Mouse (Mus musculus): ENCODE measurements at regions not wholly inside any gene's neighbourhood (a gene's known extent, or its start where the extent isn't known, plus 50 kb on each side); places are given as distances from the start of the nearest gene placed in this dataset.

- no peak overlapping the region for H3K4me2 ChIP-seq (replicated peaks)
- H3K4me3 ChIP-seq, result no peak overlapping the region
- no peaks in the 10 kb centered on the region for H3K9me3 ChIP-seq
- no peaks in the 10 kb centered on the region for H3K27me3 ChIP-seq
- no peaks in the 10 kb centered on the region for H3K4me1 ChIP-seq
- H3K9ac ChIP-seq (replicated peaks), result no peak overlapping the region
- WGBS, result 88% methylated on average over 2 of the region's 2 CpGs
- no peaks in the 10 kb centered on the region for H3K36me3 ChIP-seq
- no peak overlapping the region for H3K27ac ChIP-seq (replicated peaks)
- no peak for ATAC-seq (replicated peaks)
These were observed 136.0 kb upstream of the Pdzrn3 start for GRCm38 (mm10) chr6:101513696-101514095.

GRCm38 (mm10) chr6:101502149-101502548 lies 124.5 kb upstream of the Pdzrn3 start:
- no peak overlapping the region for H3K27ac ChIP-seq (replicated peaks)
- H3K36me3 ChIP-seq, result no peaks in the 10 kb centered on the region
- 43% methylated on average over 5 of the region's 5 CpGs for WGBS
- no peak overlapping the region for H3K9ac ChIP-seq (replicated peaks)
- H3K4me2 ChIP-seq (replicated peaks), result no peak overlapping the region
- no peak for ATAC-seq (replicated peaks)
- peaks cover 8% of the 10 kb centered on the region for H3K4me1 ChIP-seq
- H3K9me3 ChIP-seq, result no peaks in the 10 kb centered on the region
- no peak overlapping the region for H3K4me3 ChIP-seq
- H3K27me3 ChIP-seq, result no peaks in the 10 kb centered on the region

GRCm38 (mm10) chr6:101501716-101502115 lies 124.0 kb upstream of the Pdzrn3 start:
- Histone ChIP-seq H3K4me3 (no peak overlapping the region), H3K36me3 (no peaks in the 10 kb centered on the region), H3K9me3 (no peaks in the 10 kb centered on the region), H3K9ac (replicated peaks) (no peak overlapping the region), H3K4me2 (replicated peaks) (no peak overlapping the region), H3K4me1 (peaks cover 8% of the 10 kb centered on the region), H3K27me3 (no peaks in the 10 kb centered on the region), H3K27ac (replicated peaks) (no peak overlapping the region)
- ATAC-seq (replicated peaks), result no peak
- 72% methylated on average over 4 of the region's 4 CpGs for WGBS

GRCm38 (mm10) chr6:101500202-101500601 lies 122.5 kb upstream of the Pdzrn3 start:
- ATAC-seq (replicated peaks), result no peak
- Histone ChIP-seq H3K9me3 (no peaks in the 10 kb centered on the region), H3K4me1 (peaks cover 8% of the 10 kb centered on the region), H3K4me2 (replicated peaks) (no peak overlapping the region), H3K4me3 (no peak overlapping the region), H3K9ac (replicated peaks) (no peak overlapping the region), H3K27me3 (no peaks in the 10 kb centered on the region), H3K36me3 (no peaks in the 10 kb centered on the region), H3K27ac (replicated peaks) (no peak overlapping the region)

GRCm38 (mm10) chr6:101488466-101488865 lies 110.8 kb upstream of the Pdzrn3 start:
- H3K9me3 ChIP-seq, result no peaks in the 10 kb centered on the region
- H3K27me3 ChIP-seq, result no peaks in the 10 kb centered on the region
- peaks cover 3% of the 10 kb centered on the region; the same call in 1 of the 2 replicates for H3K4me1 ChIP-seq
- no peak overlapping the region for H3K4me3 ChIP-seq
- H3K27ac ChIP-seq (replicated peaks), result no peak overlapping the region
- H3K9ac ChIP-seq (replicated peaks), result no peak overlapping the region
- WGBS, result 60% methylated on average over 2 of the region's 2 CpGs
- ATAC-seq (replicated peaks), result no peak
- no peaks in the 10 kb centered on the region for H3K36me3 ChIP-seq
- H3K4me2 ChIP-seq (replicated peaks), result no peak overlapping the region

GRCm38 (mm10) chr6:101484526-101485287 lies 107.0 kb upstream of the Pdzrn3 start:
- H3K36me3 ChIP-seq, result no peaks in the 10 kb centered on the region
- no peak for ATAC-seq (replicated peaks)
- no peak overlapping the region for H3K9ac ChIP-seq (replicated peaks)
- no peak overlapping the region for H3K27ac ChIP-seq (replicated peaks)
- no peak overlapping the region for H3K4me2 ChIP-seq (replicated peaks)
- no peak overlapping the region for H3K4me3 ChIP-seq
- no peaks in the 10 kb centered on the region for H3K27me3 ChIP-seq
- H3K4me1 ChIP-seq, result peaks cover 13% of the 10 kb centered on the region
- no peaks in the 10 kb centered on the region for H3K9me3 ChIP-seq
- 71% methylated on average over 12 of the region's 12 CpGs for WGBS

GRCm38 (mm10) chr6:101482635-101483465 lies 105.2 kb upstream of the Pdzrn3 start:
- Histone ChIP-seq H3K4me1 (peaks cover 13% of the 10 kb centered on the region), H3K9ac (replicated peaks) (no peak overlapping the region), H3K27ac (replicated peaks) (peak overlapping the region; percentile 34; the same call in 1 of the 2 replicates), H3K27me3 (no peaks in the 10 kb centered on the region), H3K4me2 (replicated peaks) (no peak overlapping the region), H3K9me3 (no peaks in the 10 kb centered on the region), H3K36me3 (no peaks in the 10 kb centered on the region), H3K4me3 (no peak overlapping the region)
- WGBS, result 44% methylated on average over 9 of the region's 9 CpGs
- peak; percentile 53; the same call in 1 of the 2 replicates for ATAC-seq (replicated peaks)

GRCm38 (mm10) chr6:101473956-101474355 lies 96.3 kb upstream of the Pdzrn3 start:
- 97% methylated on average over 1 of the region's 1 CpGs for WGBS

GRCm38 (mm10) chr6:101473257-101473925 lies 95.7 kb upstream of the Pdzrn3 start:
- H3K4me1 ChIP-seq, result peaks cover 5% of the 10 kb centered on the region; the same call in 1 of the 2 replicates
- H3K9ac ChIP-seq (replicated peaks), result no peak overlapping the region
- H3K4me3 ChIP-seq, result no peak overlapping the region
- H3K36me3 ChIP-seq, result no peaks in the 10 kb centered on the region
- 6% methylated on average over 5 of the region's 5 CpGs for WGBS
- no peak overlapping the region for H3K27ac ChIP-seq (replicated peaks)
- ATAC-seq (replicated peaks), result peak; percentile 95
- no peaks in the 10 kb centered on the region for H3K9me3 ChIP-seq
- H3K27me3 ChIP-seq, result no peaks in the 10 kb centered on the region
- H3K4me2 ChIP-seq (replicated peaks), result no peak overlapping the region

More at GRCm38 (mm10) chr6:101473956-101474355, 96.3 kb upstream of the Pdzrn3 start:
- no peak for ATAC-seq (replicated peaks)
- Histone ChIP-seq H3K9me3 (no peaks in the 10 kb centered on the region), H3K4me1 (peaks cover 5% of the 10 kb centered on the region; the same call in 1 of the 2 replicates), H3K9ac (replicated peaks) (no peak overlapping the region), H3K36me3 (no peaks in the 10 kb centered on the region), H3K27me3 (no peaks in the 10 kb centered on the region), H3K27ac (replicated peaks) (no peak overlapping the region), H3K4me2 (replicated peaks) (no peak overlapping the region), H3K4me3 (no peak overlapping the region)

GRCm38 (mm10) chr6:101464910-101465309 lies 87.2 kb upstream of the Pdzrn3 start:
- Histone ChIP-seq H3K27me3 (no peaks in the 10 kb centered on the region), H3K9me3 (no peaks in the 10 kb centered on the region), H3K27ac (replicated peaks) (no peak overlapping the region), H3K4me2 (replicated peaks) (no peak overlapping the region), H3K4me3 (no peak overlapping the region), H3K4me1 (no peaks in the 10 kb centered on the region), H3K9ac (replicated peaks) (no peak overlapping the region), H3K36me3 (no peaks in the 10 kb centered on the region)
- 87% methylated on average over 1 of the region's 1 CpGs for WGBS
- no peak for ATAC-seq (replicated peaks)

GRCm38 (mm10) chr6:101463812-101464320 lies 86.2 kb upstream of the Pdzrn3 start:
- no peak for ATAC-seq (replicated peaks)
- Histone ChIP-seq H3K4me2 (replicated peaks) (no peak overlapping the region), H3K9ac (replicated peaks) (no peak overlapping the region), H3K4me1 (no peaks in the 10 kb centered on the region), H3K27me3 (no peaks in the 10 kb centered on the region), H3K27ac (replicated peaks) (no peak overlapping the region), H3K36me3 (no peaks in the 10 kb centered on the region), H3K9me3 (no peaks in the 10 kb centered on the region), H3K4me3 (no peak overlapping the region)
- 56% methylated on average over 3 of the region's 3 CpGs for WGBS

- no peaks in the 10 kb centered on the region for H3K27me3 ChIP-seq
- H3K4me1 ChIP-seq, result no peaks in the 10 kb centered on the region
- H3K9me3 ChIP-seq, result no peaks in the 10 kb centered on the region
- no peak overlapping the region for H3K9ac ChIP-seq (replicated peaks)
- no peaks in the 10 kb centered on the region for H3K36me3 ChIP-seq
- no peak overlapping the region for H3K4me3 ChIP-seq
- WGBS, result 80% methylated on average over 5 of the region's 5 CpGs
- ATAC-seq (replicated peaks), result no peak
- no peak overlapping the region for H3K27ac ChIP-seq (replicated peaks)
- H3K4me2 ChIP-seq (replicated peaks), result no peak overlapping the region
These were observed 69.0 kb upstream of the Pdzrn3 start for GRCm38 (mm10) chr6:101446720-101447119.

Data from forebrain, embryonic 15.5 days (tissue).